Mouse (Mus musculus) T-cell, adult 66 days (primary cell): ENCODE results near the gene Rbx1. TPM values are rescaled to one million over a fixed set of nuclear protein-coding genes. Genes with fewer than 3 reads are reported as not detected.

ENCODE experiments used
- total RNA-seq, 2 experiments: library from RNA; stranded (reverse); gene quantifications; 3 replicates in 1 of 2; 4 replicates in 1 of 2; pipeline ENCODE4 v1.2.4; 2023

The Rbx1 gene
- total RNA-seq: 10 to 100 TPM; 75.1 to 97.7 TPM

DNA sequence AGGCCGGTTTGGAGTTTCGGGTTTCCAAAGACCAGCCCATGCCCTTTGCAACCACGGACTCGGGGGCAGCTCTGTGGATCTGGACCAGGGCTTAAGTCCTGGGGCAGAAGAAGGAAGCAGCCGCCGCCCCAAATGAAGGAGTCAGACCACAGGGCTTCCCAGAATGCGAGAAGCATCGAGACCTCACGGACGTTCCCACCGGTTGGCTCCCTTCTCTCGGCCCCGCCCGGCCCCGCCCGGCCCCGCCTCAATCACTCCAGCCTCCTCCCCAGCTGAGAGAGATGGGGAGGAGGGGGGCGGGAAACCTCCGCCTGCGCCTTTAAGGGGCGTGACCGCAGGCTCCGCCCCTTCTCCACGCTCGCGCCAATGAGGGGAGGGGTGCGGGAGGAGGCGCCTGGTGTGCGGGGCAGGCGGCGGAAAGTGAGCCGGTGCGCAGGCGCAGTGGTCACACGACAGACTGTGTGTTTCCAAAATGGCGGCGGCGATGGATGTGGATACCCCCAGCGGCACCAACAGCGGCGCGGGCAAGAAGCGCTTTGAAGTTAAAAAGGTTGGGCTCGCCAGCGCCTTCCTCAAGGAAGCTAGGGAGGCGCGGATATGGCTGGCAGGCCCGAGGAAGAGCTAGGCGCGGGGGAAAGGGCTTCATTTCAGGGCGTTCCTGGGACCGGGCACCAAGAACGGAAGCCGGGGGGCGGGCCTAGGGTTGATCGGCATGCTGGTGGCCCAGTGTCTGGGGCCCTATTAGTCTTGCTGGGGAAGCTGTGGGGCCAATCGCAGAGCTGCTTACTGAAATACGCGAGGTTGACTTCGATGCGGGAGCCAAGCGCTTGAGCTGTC is at the start of gene Rbx1:
Gene Rbx1, plus strand, starts transcription at position 396 of the 837 bp plus-strand sequence.

Other genes starting within 250 kb of the Rbx1 start
- not detected for gene Mchr1, start 230.8 kb upstream of the Rbx1 start, total RNA-seq
- 10 to 100 TPM; 35.5 to 40.9 TPM for gene Slc25a17, start 105.5 kb upstream of the Rbx1 start, total RNA-seq
- gene St13, start 66.2 kb upstream of the Rbx1 start, total RNA-seq: 100 to 1,000 TPM in 1 of 2 experiments, 10 to 100 TPM in 1; 96.8 to 110 TPM
- gene Xpnpep3, start 66.2 kb upstream of the Rbx1 start, total RNA-seq: 10 to 100 TPM; 15.0 to 17.9 TPM
- not detected for gene Dnajb7, start 58.0 kb upstream of the Rbx1 start, total RNA-seq
- 100 to 1,000 TPM; 152 to 163 TPM for gene Ep300, start 119.1 kb downstream of the Rbx1 start, total RNA-seq
- gene L3mbtl2, start 197.6 kb downstream of the Rbx1 start, total RNA-seq: 10 to 100 TPM; 48.9 to 51.0 TPM
- under 1 TPM; 0.61 to 0.83 TPM for gene Chadl, start 231.0 kb downstream of the Rbx1 start, total RNA-seq